In genomic region chr14:103815542-103815941, GRCm38 (mm10) we compare ENCODE assay signal across 9 mouse cellular contexts. TPM values are rescaled to one million over a fixed set of nuclear protein-coding genes. Genes with fewer than 3 reads are reported as not detected.
DNase-seq lines count a peak whose midpoint lies in the region; ATAC-seq and TF ChIP-seq lines count a peak whose summit lies in the region.
"Had no signal": no experiment of that assay in that cellular context is flagged by ENCODE, and none has a peak within 500 bp of the region (broad histone marks: within the 10 kb centered on the region; RNA-seq: fewer than 3 reads in every experiment).

No protein-coding gene starts in this region.

- ATAC-seq in hindbrain, postnatal 0 days: no peak
- ATAC-seq in kidney, embryonic 15.5 days (replicated peaks; ENCODE audit: low FRiP score): peak; percentile 66

- H3K9me3 ChIP-seq in hindbrain, postnatal 0 days (ENCODE audit: low read length): no peaks in the 10 kb centered on the region
- no peaks in the 10 kb centered on the region for H3K9me3 ChIP-seq in hindbrain, embryonic 10.5 days
- no peaks in the 10 kb centered on the region for H3K9me3 ChIP-seq in kidney, embryonic 15.5 days (replicated peaks)

- no peak overlapping the region for H3K4me3 ChIP-seq in hindbrain, postnatal 0 days (ENCODE audit: low read length)
- no peak overlapping the region for H3K4me3 ChIP-seq in hindbrain, embryonic 10.5 days
- H3K4me3 ChIP-seq in kidney, embryonic 15.5 days (replicated peaks): no peak overlapping the region
- H3K4me3 ChIP-seq in cerebellum, adult 2 months (replicated peaks; ENCODE audit: insufficient read depth, low read depth, low read length): no peak overlapping the region

- WGBS in hindbrain, postnatal 0 days: 61% methylated on average over 16 of the region's 16 CpGs
- WGBS in hindbrain, embryonic 10.5 days: 79% methylated on average over 16 of the region's 16 CpGs
- WGBS in kidney, embryonic 15.5 days: 63% methylated on average over 16 of the region's 16 CpGs
- WGBS in cerebellum, adult 2 months: 58% methylated on average over 16 of the region's 16 CpGs

- no peaks in the 10 kb centered on the region for H3K36me3 ChIP-seq in hindbrain, postnatal 0 days (ENCODE audit: insufficient read depth, low read length)
- peaks cover 65% of the 10 kb centered on the region for H3K36me3 ChIP-seq in hindbrain, embryonic 10.5 days
- no peaks in the 10 kb centered on the region for H3K36me3 ChIP-seq in kidney, embryonic 15.5 days

- no peak for TF ChIP-seq CTCF in hindbrain, postnatal 0 days (IDR thresholded peaks at IDR 0.05; ENCODE audit: low read depth)
- no peak for TF ChIP-seq CTCF in cerebellum, adult 2 months (IDR thresholded peaks at IDR 0.05; ENCODE audit: borderline replicate concordance, insufficient read depth, low read depth, low read length)

- H3K27ac ChIP-seq in hindbrain, postnatal 0 days: no peak overlapping the region
- no peak overlapping the region for H3K27ac ChIP-seq in hindbrain, embryonic 10.5 days
- H3K27ac ChIP-seq in kidney, embryonic 15.5 days: peak overlapping the region; percentile 51; the same call in 1 of the 2 replicates
- H3K27ac ChIP-seq in cerebellum, adult 2 months (ENCODE audit: insufficient read depth, low read length): no peak overlapping the region

- peak overlapping the region; percentile 24 for H3K4me2 ChIP-seq in hindbrain, postnatal 0 days (ENCODE audit: low read depth, low read length)
- no peak overlapping the region for H3K4me2 ChIP-seq in kidney, embryonic 15.5 days

- DNase-seq in hindbrain, postnatal 0 days (ENCODE audit: low spot score): no peak
- no peak for DNase-seq in hindbrain, embryonic 10.5 days (ENCODE audit: low spot score)
- peak; percentile 52 for DNase-seq in gastrocnemius, postnatal 25 days
- DNase-seq in lung, postnatal 25 days (ENCODE audit: low spot score): peak; percentile 64
- no peak for DNase-seq in cerebellum, adult 2 months
- DNase-seq in layer of hippocampus, postnatal 36 days: no peak
- no peak for DNase-seq in testis, postnatal 10 days (ENCODE audit: low spot score)
- DNase-seq: cerebellum, postnatal 25 days had no signal

- H3K27me3 ChIP-seq in hindbrain, postnatal 0 days (ENCODE audit: insufficient read depth, low read length): no peaks in the 10 kb centered on the region
- H3K27me3 ChIP-seq in hindbrain, embryonic 10.5 days (ENCODE audit: insufficient read depth, poor library complexity, severe bottlenecking): no peaks in the 10 kb centered on the region
- H3K27me3 ChIP-seq in kidney, embryonic 15.5 days: no peaks in the 10 kb centered on the region
- H3K27me3 ChIP-seq in cerebellum, adult 2 months (ENCODE audit: control insufficient read depth, insufficient read depth, low read length): no peaks in the 10 kb centered on the region

- no peaks in the 10 kb centered on the region for H3K4me1 ChIP-seq in hindbrain, postnatal 0 days (ENCODE audit: insufficient read depth, low read length)
- H3K4me1 ChIP-seq in hindbrain, embryonic 10.5 days (replicated peaks): 0 out of 2 replicates have a peak, but pooled peaks cover 9% of the 10 kb centered on the region
- H3K4me1 ChIP-seq in kidney, embryonic 15.5 days: no peaks in the 10 kb centered on the region
- no peaks in the 10 kb centered on the region for H3K4me1 ChIP-seq in cerebellum, adult 2 months (ENCODE audit: control insufficient read depth, insufficient read depth, low read length)

- TF ChIP-seq POLR2A in cerebellum, adult 2 months (IDR thresholded peaks at IDR 0.05; ENCODE audit: borderline replicate concordance, insufficient read depth, low read length): no peak

- no peak overlapping the region for H3K9ac ChIP-seq in hindbrain, postnatal 0 days (replicated peaks; ENCODE audit: low read length)
- no peak overlapping the region for H3K9ac ChIP-seq in kidney, embryonic 15.5 days

RNA-seq across cellular contexts. Expression of gene Ednrb, which starts 28.7 kb away (rescaled TPM):
- total RNA-seq in hindbrain, postnatal 0 days (2014; rRNA removed): 199 and 221 TPM in 2 replicates
- 208 and 232 TPM in 2 replicates for polyA plus RNA-seq in hindbrain, postnatal 0 days (2015; fragmentation: Nextera tagmentation; extraction: Ambion mirVana)
- polyA plus RNA-seq in hindbrain, embryonic 10.5 days (2016; fragmentation: Nextera tagmentation; extraction: Ambion mirVana): 76.5 and 105 TPM in 2 replicates
- total RNA-seq in gastrocnemius, postnatal 25 days (2021): 1 to 10 TPM; 6.2 to 9.9 TPM
- 47.2 and 48.2 TPM in 2 replicates for polyA plus RNA-seq in kidney, embryonic 15.5 days (2015; fragmentation: Nextera tagmentation; extraction: Ambion mirVana)
- 49.0 and 53.5 TPM in 2 replicates for polyA plus RNA-seq in cerebellum, adult 2 months (2012; rRNA removed)
- total RNA-seq in layer of hippocampus, postnatal 36 days (2021): 10 to 100 TPM; 41.7 to 41.8 TPM

Comparison
In these comparisons a context has a peak if more than half of its experiments do, and no peak if none do; other contexts are left out.
1. DNase-seq: peak in gastrocnemius, postnatal 25 days (single experiment) and lung, postnatal 25 days (single experiment); none in hindbrain, postnatal 0 days (single experiment), hindbrain, embryonic 10.5 days (single experiment), cerebellum, adult 2 months (0 of 2), layer of hippocampus, postnatal 36 days (0 of 2) and testis, postnatal 10 days (single experiment).